Mouse (Mus musculus): ENCODE results near the gene Adk. TPM values are rescaled to one million over a fixed set of nuclear protein-coding genes. Genes with fewer than 3 reads are reported as not detected.

Gene Adk
- total RNA-seq, 1 experiment = 164 TPM

- Histone ChIP-seq H3K36me3 (ENCODE audit: control insufficient read depth, insufficient read depth, low read length, poor library complexity, severe bottlenecking) (no peaks in the 10 kb centered on the region), H3K9ac (ENCODE audit: insufficient read depth, low read depth, low read length, poor library complexity, severe bottlenecking) (no peak overlapping the region), H3K4me1 (ENCODE audit: control insufficient read depth in 2 of 2, insufficient read depth in 2 of 2, low read length in 2 of 2, poor library complexity in 1 of 2) (peaks cover 2 to 3% of the 10 kb centered on the region in 2 experiments; a peak in 1 of 4 replicates), H3K4me3 (ENCODE audit: insufficient read depth in 1 of 2, low read depth in 1 of 2, low read length in 2 of 2, poor library complexity in 1 of 2, severe bottlenecking in 1 of 2) (no peak overlapping the region), H3K9me3 (ENCODE audit: control insufficient read depth, insufficient read depth, low read depth, low read length) (no peaks in the 10 kb centered on the region), H3K27ac (ENCODE audit: insufficient read depth, low read depth, low read length, poor library complexity, severe bottlenecking) (no peak overlapping the region)
- peak; percentile 54 for DNase-seq (ENCODE audit: low read depth, low spot score)
- TF ChIP-seq HCFC1 (IDR thresholded peaks at IDR 0.05; ENCODE audit: borderline replicate concordance, insufficient read depth, low read length) (no peak), CHD2 (IDR thresholded peaks at IDR 0.05; ENCODE audit: low read depth, low read length) (no peak)
- in situ Hi-C loops (cut with MboI; ENCODE audit: low sequenced_read_pairs in 2 of 2, unreplicated experiment in 2 of 2) = no loop called here
Measured at GRCm38 (mm10) chr14:21048879-21049278, 3.5 kb upstream of the Adk start.

- 0 out of 2 replicates have a peak, but pooled peaks have one; percentile 40 for TF ChIP-seq ZNF384 (IDR thresholded peaks at IDR 0.05; ENCODE audit: low read depth, low read length)
- no peak for TF ChIP-seq MAFK (IDR thresholded peaks at IDR 0.05; ENCODE audit: insufficient read depth, low read depth, low read length)
- H3K36me3 ChIP-seq (ENCODE audit: control insufficient read depth, insufficient read depth, low read length, poor library complexity, severe bottlenecking) = no peaks in the 10 kb centered on the region
- H3K4me1 ChIP-seq (ENCODE audit: control insufficient read depth in 2 of 2, insufficient read depth in 2 of 2, low read length in 2 of 2, poor library complexity in 1 of 2) = peaks cover 2 to 3% of the 10 kb centered on the region in 2 experiments; a peak in 1 of 4 replicates
- peak; percentile 77 for DNase-seq (ENCODE audit: low read depth, low spot score)
- H3K4me3 ChIP-seq (ENCODE audit: insufficient read depth in 1 of 2, low read depth in 1 of 2, low read length in 2 of 2, poor library complexity in 1 of 2, severe bottlenecking in 1 of 2) = no peak overlapping the region
- in situ Hi-C loops (cut with MboI; ENCODE audit: low sequenced_read_pairs in 2 of 2, unreplicated experiment in 2 of 2) = no loop called here
- H3K27ac ChIP-seq (ENCODE audit: insufficient read depth, low read depth, low read length, poor library complexity, severe bottlenecking) = no peak overlapping the region
- no peak overlapping the region for H3K9ac ChIP-seq (ENCODE audit: insufficient read depth, low read depth, low read length, poor library complexity, severe bottlenecking)
- H3K9me3 ChIP-seq (ENCODE audit: control insufficient read depth, insufficient read depth, low read depth, low read length) = no peaks in the 10 kb centered on the region
Measured at GRCm38 (mm10) chr14:21050734-21051133, 1.6 kb upstream of the Adk start.

- H3K36me3 ChIP-seq (ENCODE audit: control insufficient read depth, insufficient read depth, low read length, poor library complexity, severe bottlenecking) = no peaks in the 10 kb centered on the region
- in situ Hi-C loops (cut with MboI; ENCODE audit: low sequenced_read_pairs in 2 of 2, unreplicated experiment in 2 of 2) = no loop called here
- peak overlapping the region; percentile 91 for H3K27ac ChIP-seq (ENCODE audit: insufficient read depth, low read depth, low read length, poor library complexity, severe bottlenecking)
- no peaks in the 10 kb centered on the region for H3K9me3 ChIP-seq (ENCODE audit: control insufficient read depth, insufficient read depth, low read depth, low read length)
- no peak for DNase-seq (ENCODE audit: low read depth, low spot score)
- peak overlapping the region; percentile 91 for H3K9ac ChIP-seq (ENCODE audit: insufficient read depth, low read depth, low read length, poor library complexity, severe bottlenecking)
- peak; percentile 61; the same call in 1 of the 2 replicates for TF ChIP-seq ZNF384 (IDR thresholded peaks at IDR 0.05; ENCODE audit: low read depth, low read length)
- no peak for TF ChIP-seq MAFK (IDR thresholded peaks at IDR 0.05; ENCODE audit: insufficient read depth, low read depth, low read length)
- TF ChIP-seq ZC3H11A (IDR thresholded peaks at IDR 0.05; ENCODE audit: borderline replicate concordance, low read depth, low read length) = no peak
- TF ChIP-seq HCFC1 (IDR thresholded peaks at IDR 0.05; ENCODE audit: borderline replicate concordance, insufficient read depth, low read length) = no peak
- TF ChIP-seq CHD2 (IDR thresholded peaks at IDR 0.05; ENCODE audit: low read depth, low read length) = no peak
- H3K4me1 ChIP-seq (ENCODE audit: control insufficient read depth in 2 of 2, insufficient read depth in 2 of 2, low read length in 2 of 2, poor library complexity in 1 of 2) = peaks cover 2 to 3% of the 10 kb centered on the region in 2 experiments; a peak in 1 of 4 replicates
- H3K4me3 ChIP-seq (ENCODE audit: insufficient read depth in 1 of 2, low read depth in 1 of 2, low read length in 2 of 2, poor library complexity in 1 of 2, severe bottlenecking in 1 of 2) = peak overlapping the region; percentile 86 to 98
Measured at GRCm38 (mm10) chr14:21051380-21052111, 828 bp upstream of the Adk start.

- Histone ChIP-seq H3K36me3 (ENCODE audit: control insufficient read depth, insufficient read depth, low read length, poor library complexity, severe bottlenecking) (no peaks in the 10 kb centered on the region), H3K9me3 (ENCODE audit: control insufficient read depth, insufficient read depth, low read depth, low read length) (no peaks in the 10 kb centered on the region), H3K9ac (ENCODE audit: insufficient read depth, low read depth, low read length, poor library complexity, severe bottlenecking) (peak overlapping the region; percentile 88), H3K27ac (ENCODE audit: insufficient read depth, low read depth, low read length, poor library complexity, severe bottlenecking) (peak overlapping the region; percentile 81; the same call in 1 of the 2 replicates), H3K4me1 (ENCODE audit: control insufficient read depth in 2 of 2, insufficient read depth in 2 of 2, low read length in 2 of 2, poor library complexity in 1 of 2) (peaks cover 2 to 3% of the 10 kb centered on the region in 2 experiments; a peak in 1 of 4 replicates), H3K4me3 (ENCODE audit: insufficient read depth in 1 of 2, low read depth in 1 of 2, low read length in 2 of 2, poor library complexity in 1 of 2, severe bottlenecking in 1 of 2) (peak overlapping the region; percentile 86 to 98)
- DNase-seq (ENCODE audit: low read depth, low spot score) = peak; percentile 51
- in situ Hi-C loops (cut with MboI; ENCODE audit: low sequenced_read_pairs in 2 of 2, unreplicated experiment in 2 of 2) = no loop called here
- TF ChIP-seq CHD2 (IDR thresholded peaks at IDR 0.05; ENCODE audit: low read depth, low read length) (no peak), HCFC1 (IDR thresholded peaks at IDR 0.05; ENCODE audit: borderline replicate concordance, insufficient read depth, low read length) (no peak), ZNF384 (IDR thresholded peaks at IDR 0.05; ENCODE audit: low read depth, low read length) (no peak), ZC3H11A (IDR thresholded peaks at IDR 0.05; ENCODE audit: borderline replicate concordance, low read depth, low read length) (no peak), MAFK (IDR thresholded peaks at IDR 0.05; ENCODE audit: insufficient read depth, low read depth, low read length) (no peak)
Measured at GRCm38 (mm10) chr14:21052781-21053130, 382 bp downstream of the Adk start.
